In the genomic region with DNA sequence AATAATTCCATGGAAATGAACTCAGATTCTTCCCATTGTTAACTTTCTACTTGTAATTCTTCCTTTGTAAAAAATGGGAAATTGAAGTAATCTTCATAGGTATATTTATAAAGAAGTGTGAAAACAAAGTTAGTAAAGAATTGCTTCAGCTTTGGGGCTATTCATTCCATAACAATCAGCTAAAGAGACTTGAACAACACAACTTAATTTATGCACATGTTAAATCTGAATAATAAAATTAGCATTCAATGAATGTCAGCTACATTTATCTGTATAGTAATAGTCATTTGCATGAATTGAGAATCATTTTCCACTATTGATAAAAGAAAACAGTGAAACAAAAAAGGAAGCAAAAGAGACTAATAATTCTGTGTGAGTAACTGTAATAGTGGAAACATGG, we compare ENCODE assay signal across 22 mouse cellular contexts.
A peak's percentile ranks its signal among the peaks of the same experiment; 100 is the strongest.
DNase-seq lines count a peak whose midpoint lies in the region; ATAC-seq and TF ChIP-seq lines count a peak whose summit lies in the region.
"Had no signal": no experiment of that assay in that cellular context is flagged by ENCODE, and none has a peak within 500 bp of the region (broad histone marks: within the 10 kb centered on the region; RNA-seq: fewer than 3 reads in every experiment).

No protein-coding gene starts in this region.

- no peak for DNase-seq in forebrain, embryonic 11.5 days (ENCODE audit: low spot score)
- DNase-seq in forebrain, embryonic 14.5 days (ENCODE audit: low spot score): no peak
- no peak for DNase-seq in forebrain, postnatal 0 days
- no peak for DNase-seq in forebrain, embryonic 10.5 days (ENCODE audit: extremely low spot score, low spot score)
- DNase-seq: adrenal gland, adult 2 months; adrenal gland, adult 8-10 months; adrenal gland, postnatal 10 days; adrenal gland, postnatal 14 days; adrenal gland, postnatal 25 days; adrenal gland, postnatal 36 days; B cell, adult 2 months; cerebellum, adult 11 months; cerebellum, adult 11-12 months had no signal

- H3K4me1 ChIP-seq in forebrain, embryonic 13.5 days: no peaks in the 10 kb centered on the region
- H3K4me1 ChIP-seq in forebrain, embryonic 11.5 days (replicated peaks; ENCODE audit: control insufficient read depth, insufficient read depth, low read length): no peaks in the 10 kb centered on the region
- no peaks in the 10 kb centered on the region for H3K4me1 ChIP-seq in forebrain, embryonic 14.5 days (ENCODE audit: control insufficient read depth, insufficient read depth, low read length)
- no peaks in the 10 kb centered on the region for H3K4me1 ChIP-seq in forebrain, embryonic 12.5 days
- no peaks in the 10 kb centered on the region for H3K4me1 ChIP-seq in forebrain, embryonic 16.5 days (replicated peaks; ENCODE audit: control insufficient read depth, insufficient read depth, low read length)
- no peaks in the 10 kb centered on the region for H3K4me1 ChIP-seq in forebrain, embryonic 15.5 days
- H3K4me1 ChIP-seq in forebrain, postnatal 0 days (ENCODE audit: insufficient read depth): no peaks in the 10 kb centered on the region
- H3K4me1 ChIP-seq in forebrain, embryonic 10.5 days: no peaks in the 10 kb centered on the region

- 0 out of 2 replicates have a peak, but pooled peaks have one; percentile 36 for ATAC-seq in forebrain, embryonic 13.5 days
- no peak for ATAC-seq in forebrain, embryonic 11.5 days (replicated peaks; ENCODE audit: low FRiP score)
- ATAC-seq in forebrain, embryonic 14.5 days: 0 out of 2 replicates have a peak, but pooled peaks have one; percentile 42
- ATAC-seq in forebrain, embryonic 12.5 days (ENCODE audit: low FRiP score): no peak
- peak; percentile 50; the same call in 1 of the 2 replicates for ATAC-seq in forebrain, embryonic 16.5 days
- ATAC-seq in forebrain, embryonic 15.5 days (replicated peaks): no peak
- ATAC-seq in forebrain, postnatal 0 days: peak; percentile 66; the same call in 1 of the 2 replicates
- ATAC-seq: activated CD4-positive, CD25-positive, alpha-beta regulatory T cell, adult 4 months; CD4-positive, CD25-positive, alpha-beta regulatory T cell, adult 4 months; Patski had no signal

- H3K27me3 ChIP-seq in forebrain, embryonic 13.5 days: no peaks in the 10 kb centered on the region
- no peaks in the 10 kb centered on the region for H3K27me3 ChIP-seq in forebrain, embryonic 11.5 days (ENCODE audit: control insufficient read depth, insufficient read depth, low read length)
- H3K27me3 ChIP-seq in forebrain, embryonic 14.5 days (replicated peaks; ENCODE audit: control insufficient read depth, insufficient read depth, low read length): no peaks in the 10 kb centered on the region
- no peaks in the 10 kb centered on the region for H3K27me3 ChIP-seq in forebrain, embryonic 12.5 days
- no peaks in the 10 kb centered on the region for H3K27me3 ChIP-seq in forebrain, embryonic 16.5 days (replicated peaks; ENCODE audit: control insufficient read depth, insufficient read depth, low read length)
- H3K27me3 ChIP-seq in forebrain, embryonic 15.5 days: no peaks in the 10 kb centered on the region
- no peaks in the 10 kb centered on the region for H3K27me3 ChIP-seq in forebrain, postnatal 0 days (ENCODE audit: insufficient read depth, low read length)
- H3K27me3 ChIP-seq in forebrain, embryonic 10.5 days (ENCODE audit: poor library complexity, severe bottlenecking): no peaks in the 10 kb centered on the region
- H3K27me3 ChIP-seq: CH12.LX, Patski had no signal

- no peak for TF ChIP-seq CTCF in forebrain, postnatal 0 days (IDR thresholded peaks at IDR 0.05; ENCODE audit: low read depth)

- H3K36me3 ChIP-seq in forebrain, embryonic 13.5 days (ENCODE audit: poor library complexity, severe bottlenecking): no peaks in the 10 kb centered on the region
- no peaks in the 10 kb centered on the region for H3K36me3 ChIP-seq in forebrain, embryonic 11.5 days (ENCODE audit: control insufficient read depth, insufficient read depth, low read length)
- no peaks in the 10 kb centered on the region for H3K36me3 ChIP-seq in forebrain, embryonic 14.5 days (ENCODE audit: control insufficient read depth, insufficient read depth, low read length)
- no peaks in the 10 kb centered on the region for H3K36me3 ChIP-seq in forebrain, embryonic 12.5 days (replicated peaks)
- no peaks in the 10 kb centered on the region for H3K36me3 ChIP-seq in forebrain, embryonic 16.5 days (ENCODE audit: control insufficient read depth, insufficient read depth)
- no peaks in the 10 kb centered on the region for H3K36me3 ChIP-seq in forebrain, embryonic 15.5 days
- no peaks in the 10 kb centered on the region for H3K36me3 ChIP-seq in forebrain, postnatal 0 days (ENCODE audit: insufficient read depth)
- no peaks in the 10 kb centered on the region for H3K36me3 ChIP-seq in forebrain, embryonic 10.5 days (replicated peaks)
- H3K36me3 ChIP-seq: G1E had no signal

- no peak overlapping the region for H3K27ac ChIP-seq in forebrain, embryonic 13.5 days
- no peak overlapping the region for H3K27ac ChIP-seq in forebrain, embryonic 11.5 days (ENCODE audit: low read depth, low read length)
- H3K27ac ChIP-seq in forebrain, embryonic 14.5 days (ENCODE audit: low read depth, low read length): no peak overlapping the region
- H3K27ac ChIP-seq in forebrain, embryonic 12.5 days: no peak overlapping the region
- no peak overlapping the region for H3K27ac ChIP-seq in forebrain, embryonic 16.5 days (ENCODE audit: low read length)
- H3K27ac ChIP-seq in forebrain, embryonic 15.5 days (replicated peaks): no peak overlapping the region
- no peak overlapping the region for H3K27ac ChIP-seq in forebrain, postnatal 0 days (ENCODE audit: low read depth, low read length)
- H3K27ac ChIP-seq in forebrain, embryonic 10.5 days: no peak overlapping the region

- H3K9ac ChIP-seq in forebrain, embryonic 13.5 days: no peak overlapping the region
- H3K9ac ChIP-seq in forebrain, embryonic 11.5 days (ENCODE audit: low read length): no peak overlapping the region
- no peak overlapping the region for H3K9ac ChIP-seq in forebrain, embryonic 14.5 days (ENCODE audit: low read length)
- H3K9ac ChIP-seq in forebrain, embryonic 12.5 days: no peak overlapping the region
- no peak overlapping the region for H3K9ac ChIP-seq in forebrain, embryonic 16.5 days (replicated peaks; ENCODE audit: low read depth, low read length)
- no peak overlapping the region for H3K9ac ChIP-seq in forebrain, embryonic 15.5 days (replicated peaks)
- H3K9ac ChIP-seq in forebrain, postnatal 0 days: no peak overlapping the region

- H3K9me3 ChIP-seq in forebrain, embryonic 13.5 days (replicated peaks): no peaks in the 10 kb centered on the region
- no peaks in the 10 kb centered on the region for H3K9me3 ChIP-seq in forebrain, embryonic 11.5 days (ENCODE audit: control insufficient read depth, low read length)
- no peaks in the 10 kb centered on the region for H3K9me3 ChIP-seq in forebrain, embryonic 14.5 days (replicated peaks; ENCODE audit: control insufficient read depth, low read length)
- no peaks in the 10 kb centered on the region for H3K9me3 ChIP-seq in forebrain, embryonic 12.5 days
- H3K9me3 ChIP-seq in forebrain, embryonic 16.5 days (ENCODE audit: control insufficient read depth, low read length): no peaks in the 10 kb centered on the region
- H3K9me3 ChIP-seq in forebrain, embryonic 15.5 days: no peaks in the 10 kb centered on the region
- no peaks in the 10 kb centered on the region for H3K9me3 ChIP-seq in forebrain, postnatal 0 days (ENCODE audit: low read length)
- no peaks in the 10 kb centered on the region for H3K9me3 ChIP-seq in forebrain, embryonic 10.5 days
- H3K9me3 ChIP-seq: G1E had no signal

- H3K4me3 ChIP-seq in forebrain, embryonic 13.5 days: no peak overlapping the region
- no peak overlapping the region for H3K4me3 ChIP-seq in forebrain, embryonic 11.5 days (ENCODE audit: low read depth, low read length)
- H3K4me3 ChIP-seq in forebrain, embryonic 14.5 days (ENCODE audit: low read depth, low read length): no peak overlapping the region
- no peak overlapping the region for H3K4me3 ChIP-seq in forebrain, embryonic 12.5 days (replicated peaks)
- H3K4me3 ChIP-seq in forebrain, embryonic 16.5 days (replicated peaks; ENCODE audit: low read length): no peak overlapping the region
- H3K4me3 ChIP-seq in forebrain, embryonic 15.5 days: no peak overlapping the region
- H3K4me3 ChIP-seq in forebrain, postnatal 0 days (ENCODE audit: low read depth, low read length): no peak overlapping the region
- no peak overlapping the region for H3K4me3 ChIP-seq in forebrain, embryonic 10.5 days

- H3K4me2 ChIP-seq in forebrain, embryonic 13.5 days: no peak overlapping the region
- no peak overlapping the region for H3K4me2 ChIP-seq in forebrain, embryonic 11.5 days (ENCODE audit: low read depth, low read length, severe bottlenecking)
- no peak overlapping the region for H3K4me2 ChIP-seq in forebrain, embryonic 14.5 days (ENCODE audit: low read length)
- no peak overlapping the region for H3K4me2 ChIP-seq in forebrain, embryonic 12.5 days
- H3K4me2 ChIP-seq in forebrain, embryonic 16.5 days (ENCODE audit: low read length): no peak overlapping the region
- no peak overlapping the region for H3K4me2 ChIP-seq in forebrain, embryonic 15.5 days (replicated peaks)
- H3K4me2 ChIP-seq in forebrain, postnatal 0 days (ENCODE audit: low read depth): no peak overlapping the region

Comparison
In these comparisons a context has a peak if more than half of its experiments do, and no peak if none do; other contexts are left out.
1. ATAC-seq: peak in forebrain, embryonic 13.5 days (single experiment), forebrain, embryonic 14.5 days (single experiment), forebrain, embryonic 16.5 days (single experiment) and forebrain, postnatal 0 days (single experiment); none in forebrain, embryonic 11.5 days (single experiment), forebrain, embryonic 12.5 days (single experiment) and forebrain, embryonic 15.5 days (single experiment).